Mouse (Mus musculus) intestine, embryonic 16.5 days (tissue): ENCODE data around the gene Abr. TPM values are rescaled to one million over a fixed set of nuclear protein-coding genes. Genes with fewer than 3 reads are reported as not detected.

ENCODE experiments used
- ATAC-seq: fragments of 200-750 bp; cut with Nextera tagmentation; 2 replicates; pipeline ENCODE4 v1.8.0; 2017; ENCODE audit warnings: moderate TSS enrichment, moderate library complexity
- H3K27ac ChIP-seq: fragments of 300-500 bp; sonication (generic); 2 replicates; pipeline ENCODE4 v1.5.1; 2014; ENCODE audit warnings: mild to moderate bottlenecking, low read length
- H3K27me3 ChIP-seq: fragments of 300-500 bp; sonication (generic); replicated peaks from 2 replicates; pipeline ENCODE4 v1.6.1; 2014; ENCODE audit warnings: low read length, control low read depth, mixed read lengths; ENCODE audit not compliant: control insufficient read depth, insufficient read depth
- H3K36me3 ChIP-seq: fragments of 300-500 bp; sonication (generic); 2 replicates; pipeline ENCODE4 v1.6.1; 2014; ENCODE audit warnings: low read length, control low read depth; ENCODE audit not compliant: control insufficient read depth, insufficient read depth
- H3K4me1 ChIP-seq: fragments of 300-500 bp; sonication (generic); 2 replicates; pipeline ENCODE4 v1.6.1; 2014; ENCODE audit warnings: low read length, control low read depth, mixed read lengths; ENCODE audit not compliant: control insufficient read depth, insufficient read depth
- H3K4me2 ChIP-seq: fragments of 300-500 bp; sonication (generic); 2 replicates; pipeline ENCODE4 v1.6.1; 2014; ENCODE audit warnings: low read depth, low read length, control low read depth
- H3K4me3 ChIP-seq: fragments of 300-500 bp; sonication (generic); 2 replicates; pipeline ENCODE4 v1.5.1; 2014; ENCODE audit warnings: mild to moderate bottlenecking, low read length
- H3K9ac ChIP-seq: fragments of 300-500 bp; sonication (generic); 2 replicates; pipeline ENCODE4 v1.6.1; 2014; ENCODE audit warnings: low read depth, low read length
- H3K9me3 ChIP-seq: fragments of 300-500 bp; sonication (generic); 2 replicates; pipeline ENCODE4 v1.6.1; 2016; ENCODE audit warnings: low read length, control low read depth; ENCODE audit not compliant: control insufficient read depth
- WGBS: fragments of 180-500 bp; shearing (Covaris S2); extraction: QIAGEN DNeasy Blood & Tissue Kit; methylation state at CpG from one replicate; pipeline ENCODE4 v1.1.7; 2014; 5-methylcytosine and 5-hydroxymethylcytosine counted together
- polyA plus RNA-seq: library from polyadenylated mRNA; unstranded; fragments of >200 nt; fragmentation: Nextera tagmentation; extraction: Ambion mirVana; gene quantifications from 2 replicates; pipeline ENCODE4 v1.2.1, GENCODE M21; 2015

Abr gene
- polyA plus RNA-seq, 1 experiment from 2014 or later, result 29.5 TPM

GRCm38 (mm10) chr11:76467487-76468005 lies 154.6 kb downstream of the Abr start:
- no peaks in the 10 kb centered on the region for H3K9me3 ChIP-seq
- no peaks in the 10 kb centered on the region for H3K27me3 ChIP-seq
- H3K36me3 ChIP-seq, result peaks cover 2% of the 10 kb centered on the region; the same call in 1 of the 2 replicates
- H3K4me2 ChIP-seq, result no peak overlapping the region
- H3K27ac ChIP-seq, result no peak overlapping the region
- no peak overlapping the region; the same call in 1 of the 2 replicates for H3K9ac ChIP-seq
- no peak overlapping the region for H3K4me3 ChIP-seq
- WGBS, result 40% methylated on average over 8 of the region's 8 CpGs
- no peak for ATAC-seq
- peaks cover 21% of the 10 kb centered on the region for H3K4me1 ChIP-seq

- Histone ChIP-seq H3K36me3 (peaks cover 2% of the 10 kb centered on the region; the same call in 1 of the 2 replicates), H3K27ac (no peak overlapping the region), H3K4me1 (peaks cover 21% of the 10 kb centered on the region)
Observed at GRCm38 (mm10) chr11:76467073-76467472, 155.0 kb downstream of the Abr start.

GRCm38 (mm10) chr11:76465879-76466278 lies 156.2 kb downstream of the Abr start:
- no peak overlapping the region for H3K27ac ChIP-seq
- H3K9ac ChIP-seq, result no peak overlapping the region
- H3K4me2 ChIP-seq, result no peak overlapping the region
- no peak for ATAC-seq
- 79% methylated on average over 4 of the region's 4 CpGs for WGBS
- no peak overlapping the region for H3K4me3 ChIP-seq
- H3K4me1 ChIP-seq, result peaks cover 21% of the 10 kb centered on the region
- H3K27me3 ChIP-seq, result no peaks in the 10 kb centered on the region
- no peaks in the 10 kb centered on the region for H3K9me3 ChIP-seq
- H3K36me3 ChIP-seq, result no peaks in the 10 kb centered on the region; the same call in 1 of the 2 replicates

More at GRCm38 (mm10) chr11:76467073-76467472, 155.0 kb downstream of the Abr start:
- H3K4me2 ChIP-seq, result no peak overlapping the region
- WGBS, result 45% methylated on average over 10 of the region's 10 CpGs
- H3K27me3 ChIP-seq, result no peaks in the 10 kb centered on the region
- no peak overlapping the region for H3K9ac ChIP-seq
- ATAC-seq, result no peak
- H3K4me3 ChIP-seq, result no peak overlapping the region
- no peaks in the 10 kb centered on the region for H3K9me3 ChIP-seq

- H3K4me2 ChIP-seq, result no peak overlapping the region
- no peak overlapping the region for H3K4me3 ChIP-seq
- no peak for ATAC-seq
- H3K4me1 ChIP-seq, result no peaks in the 10 kb centered on the region
- 88% methylated on average over 5 of the region's 5 CpGs for WGBS
- H3K9ac ChIP-seq, result no peak overlapping the region
- H3K27me3 ChIP-seq, result no peaks in the 10 kb centered on the region
- H3K36me3 ChIP-seq, result no peaks in the 10 kb centered on the region
- no peaks in the 10 kb centered on the region for H3K9me3 ChIP-seq
- H3K27ac ChIP-seq, result no peak overlapping the region
Observed at GRCm38 (mm10) chr11:76461696-76462095, 160.4 kb downstream of the Abr start.

- H3K9ac ChIP-seq, result no peak overlapping the region
- H3K4me3 ChIP-seq, result no peak overlapping the region
- no peaks in the 10 kb centered on the region for H3K36me3 ChIP-seq
- no peaks in the 10 kb centered on the region for H3K27me3 ChIP-seq
- H3K9me3 ChIP-seq, result no peaks in the 10 kb centered on the region
- no peak for ATAC-seq
- H3K4me1 ChIP-seq, result no peaks in the 10 kb centered on the region
- WGBS, result 54% methylated on average over 6 of the region's 6 CpGs
- H3K4me2 ChIP-seq, result no peak overlapping the region
- H3K27ac ChIP-seq, result no peak overlapping the region
Observed at GRCm38 (mm10) chr11:76461201-76461600, 160.9 kb downstream of the Abr start.

GRCm38 (mm10) chr11:76459489-76459888 lies 162.6 kb downstream of the Abr start:
- no peak overlapping the region for H3K4me3 ChIP-seq
- no peak overlapping the region for H3K9ac ChIP-seq
- no peak for ATAC-seq
- no peaks in the 10 kb centered on the region for H3K4me1 ChIP-seq
- 0 out of 2 replicates have a peak, but pooled peaks cover 3% of the 10 kb centered on the region for H3K36me3 ChIP-seq
- H3K9me3 ChIP-seq, result no peaks in the 10 kb centered on the region
- no peak overlapping the region for H3K27ac ChIP-seq
- H3K27me3 ChIP-seq, result no peaks in the 10 kb centered on the region
- 70% methylated on average over 3 of the region's 3 CpGs for WGBS
- H3K4me2 ChIP-seq, result no peak overlapping the region

DNA sequence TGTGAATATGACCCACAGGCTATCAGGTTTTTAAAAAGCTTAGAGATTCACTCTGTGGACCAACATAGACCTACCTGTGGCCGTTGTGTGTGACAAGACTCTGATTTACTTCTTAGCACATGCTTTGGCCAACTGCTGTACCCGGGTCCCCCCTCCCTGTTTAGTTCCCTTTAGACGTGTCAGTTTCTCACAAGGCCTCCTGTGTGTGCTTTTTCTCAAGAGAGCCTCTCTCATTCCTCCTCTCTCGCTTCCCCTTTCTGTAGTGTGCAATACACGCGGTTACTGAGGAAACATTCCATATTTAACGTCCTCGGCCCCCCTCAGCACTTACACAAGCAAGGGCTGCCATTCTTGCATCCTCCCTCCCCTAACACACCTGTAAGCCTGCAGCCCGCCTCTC lies 163.4 kb downstream of the Abr start:
- no peaks in the 10 kb centered on the region for H3K27me3 ChIP-seq
- no peak overlapping the region for H3K27ac ChIP-seq
- no peaks in the 10 kb centered on the region for H3K9me3 ChIP-seq
- 77% methylated on average over 9 of the region's 9 CpGs for WGBS
- H3K36me3 ChIP-seq, result 0 out of 2 replicates have a peak, but pooled peaks cover 9% of the 10 kb centered on the region
- no peak for ATAC-seq
- no peak overlapping the region for H3K9ac ChIP-seq
- H3K4me3 ChIP-seq, result no peak overlapping the region
- H3K4me1 ChIP-seq, result no peaks in the 10 kb centered on the region
- H3K4me2 ChIP-seq, result no peak overlapping the region

DNA sequence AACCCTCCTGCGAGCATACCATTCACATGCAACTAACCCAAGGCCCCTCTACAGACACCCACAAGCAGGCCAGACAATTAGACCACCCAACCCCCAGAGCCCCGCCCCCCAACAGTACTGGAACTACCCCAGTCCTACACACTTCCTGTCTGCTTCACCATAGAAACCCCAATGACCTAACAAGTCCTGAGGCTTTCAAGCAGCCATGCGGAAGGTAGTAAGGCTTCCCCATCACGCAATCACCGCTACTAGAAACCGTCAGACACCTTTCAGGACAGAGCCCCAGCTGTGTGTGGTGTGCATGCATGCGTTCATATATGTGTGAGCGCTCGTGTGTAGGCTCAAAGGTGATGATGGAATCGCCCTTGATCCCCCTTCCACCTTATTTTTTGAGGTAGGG lies 165.2 kb downstream of the Abr start:
- Histone ChIP-seq H3K4me2 (no peak overlapping the region), H3K36me3 (peaks cover 14% of the 10 kb centered on the region; the same call in 1 of the 2 replicates), H3K4me3 (no peak overlapping the region), H3K9me3 (no peaks in the 10 kb centered on the region), H3K27ac (no peak overlapping the region), H3K4me1 (no peaks in the 10 kb centered on the region), H3K9ac (no peak overlapping the region), H3K27me3 (no peaks in the 10 kb centered on the region)
- WGBS, result 79% methylated on average over 10 of the region's 10 CpGs
- peak; percentile 35; the same call in 1 of the 2 replicates for ATAC-seq

GRCm38 (mm10) chr11:76456233-76456632 lies 165.9 kb downstream of the Abr start:
- H3K4me2 ChIP-seq, result no peak overlapping the region
- H3K9ac ChIP-seq, result no peak overlapping the region
- H3K27me3 ChIP-seq, result no peaks in the 10 kb centered on the region
- H3K36me3 ChIP-seq, result peaks cover 21% of the 10 kb centered on the region
- H3K9me3 ChIP-seq, result no peaks in the 10 kb centered on the region
- H3K4me3 ChIP-seq, result no peak overlapping the region
- H3K4me1 ChIP-seq, result no peaks in the 10 kb centered on the region
- ATAC-seq, result peak; percentile 49
- WGBS, result 21% methylated on average over 6 of the region's 6 CpGs
- H3K27ac ChIP-seq, result no peak overlapping the region

DNA sequence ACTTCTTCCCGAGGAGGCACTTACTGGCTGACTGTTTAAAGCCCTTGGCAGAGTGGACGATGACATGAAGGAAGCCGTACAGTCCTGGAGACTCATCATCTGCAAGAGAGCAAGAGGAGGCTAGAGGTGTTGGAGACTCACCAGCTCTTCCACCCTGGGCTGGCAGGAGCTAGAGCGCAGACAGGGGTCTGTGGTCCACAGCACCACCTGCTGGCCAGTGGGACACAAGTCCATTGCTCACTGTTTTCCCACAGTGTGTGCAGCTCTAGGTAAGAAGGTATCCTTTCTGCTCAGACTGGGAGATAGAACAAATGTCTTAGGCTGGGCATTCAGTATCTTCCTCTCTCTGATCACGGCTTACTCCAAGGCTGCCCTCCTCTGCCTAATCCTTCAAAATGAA lies 167.6 kb downstream of the Abr start:
- peaks cover 27% of the 10 kb centered on the region for H3K36me3 ChIP-seq
- no peak overlapping the region for H3K4me2 ChIP-seq
- H3K4me1 ChIP-seq, result peaks cover 8% of the 10 kb centered on the region
- H3K27me3 ChIP-seq, result no peaks in the 10 kb centered on the region
- 59% methylated on average over 5 of the region's 5 CpGs for whole genome bisulfite sequencing
- no peak overlapping the region for H3K4me3 ChIP-seq
- peak; percentile 62 for ATAC-seq
- no peak overlapping the region for H3K27ac ChIP-seq
- H3K9me3 ChIP-seq, result no peaks in the 10 kb centered on the region
- no peak overlapping the region for H3K9ac ChIP-seq
